Mouse (Mus musculus): ENCODE results near the gene Krt33a.

The Krt33a gene

DNA sequence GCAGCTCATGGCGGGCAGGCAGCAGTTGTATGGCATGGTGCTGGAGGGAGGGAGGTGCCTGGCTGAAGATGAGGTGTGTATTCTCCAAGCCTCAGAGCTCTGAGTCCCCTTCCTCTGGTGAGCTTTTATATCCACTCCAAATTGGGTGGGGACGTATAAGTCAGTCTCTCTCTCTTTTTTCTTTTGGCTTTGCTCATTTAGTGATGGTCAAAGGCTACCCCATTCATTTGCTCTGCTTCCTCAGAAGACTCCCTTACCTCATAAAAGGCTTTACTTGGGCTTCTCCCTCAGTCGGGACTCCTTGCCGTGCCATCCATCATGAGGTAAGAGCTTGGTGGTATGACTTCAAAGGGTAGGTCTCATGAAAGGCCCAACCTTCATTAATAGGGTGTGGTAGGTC is at the start of gene Krt33a:
Gene Krt33a, minus strand, starts transcription at position 101 of the 400 bp plus-strand sequence.
- DNase-seq (ENCODE audit: low spot score in 2 of 2): no peak

DNA sequence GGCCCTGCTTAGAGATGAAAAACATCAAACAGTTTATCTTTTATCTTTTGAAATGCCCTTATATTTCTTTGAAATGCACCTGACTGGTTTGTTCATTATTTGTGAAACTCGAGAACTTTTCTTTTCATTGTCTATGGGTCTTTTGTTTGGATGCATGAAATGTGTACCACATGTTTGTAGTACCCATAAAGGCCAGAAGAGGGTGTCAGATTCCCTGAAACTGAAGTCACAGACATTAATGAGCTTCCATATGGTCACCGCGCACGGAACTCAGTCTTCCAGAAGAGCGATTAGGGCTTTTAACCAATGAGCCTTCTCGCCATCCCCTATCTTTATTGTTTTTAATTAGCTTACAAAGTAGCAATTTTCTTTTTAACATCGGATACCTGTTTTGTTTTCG is 42.9 kb upstream of the Krt33a start:
- DNase-seq (ENCODE audit: low spot score in 2 of 2): no peak

DNA sequence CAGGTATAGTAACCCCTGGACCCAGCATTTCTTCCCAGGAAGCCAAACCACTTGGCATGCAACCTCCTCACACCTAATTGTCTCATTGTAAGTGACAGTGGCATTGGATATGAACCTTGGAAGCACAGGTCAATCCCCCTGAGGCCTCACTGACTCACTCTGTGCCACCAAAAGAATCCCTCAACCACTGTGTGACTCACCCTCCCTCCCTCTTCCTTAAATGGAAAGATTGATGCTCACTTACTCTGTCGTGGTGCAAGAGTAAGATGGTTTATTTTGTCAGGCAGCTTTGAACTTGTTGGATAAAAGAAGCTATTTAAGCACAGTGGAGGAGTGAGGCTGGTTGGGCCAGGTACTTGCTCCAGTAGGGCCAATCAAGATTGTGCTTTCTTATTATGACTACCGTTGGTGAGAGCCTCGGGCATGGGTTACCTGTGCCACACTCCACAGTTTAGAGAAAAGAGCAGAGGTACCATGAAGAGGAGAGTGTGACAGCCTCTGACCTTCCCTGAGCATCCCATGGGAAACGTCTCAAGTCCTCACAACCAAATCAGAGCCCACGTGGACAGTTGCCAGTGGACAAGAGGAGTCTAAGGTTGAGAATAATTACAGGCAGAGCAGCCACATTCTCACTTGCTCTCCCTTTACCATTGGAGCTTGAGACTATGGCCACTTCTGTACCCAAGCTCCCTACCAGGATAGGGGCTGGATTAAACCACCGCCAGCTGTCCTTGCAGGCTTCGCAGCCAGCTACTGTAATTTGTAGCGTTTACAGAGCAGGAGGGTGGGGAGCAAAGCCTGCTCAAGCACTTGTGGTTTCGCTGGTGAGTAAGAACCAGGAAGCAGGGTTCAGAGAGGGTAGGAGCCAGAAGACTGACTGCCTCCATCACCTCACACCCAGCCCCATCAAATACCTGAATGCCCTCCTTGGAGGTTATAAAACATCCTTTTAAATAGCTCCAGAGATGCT is 40.0 kb upstream of the Krt33a start:
- DNase-seq (ENCODE audit: low spot score in 2 of 2): no peak

DNA sequence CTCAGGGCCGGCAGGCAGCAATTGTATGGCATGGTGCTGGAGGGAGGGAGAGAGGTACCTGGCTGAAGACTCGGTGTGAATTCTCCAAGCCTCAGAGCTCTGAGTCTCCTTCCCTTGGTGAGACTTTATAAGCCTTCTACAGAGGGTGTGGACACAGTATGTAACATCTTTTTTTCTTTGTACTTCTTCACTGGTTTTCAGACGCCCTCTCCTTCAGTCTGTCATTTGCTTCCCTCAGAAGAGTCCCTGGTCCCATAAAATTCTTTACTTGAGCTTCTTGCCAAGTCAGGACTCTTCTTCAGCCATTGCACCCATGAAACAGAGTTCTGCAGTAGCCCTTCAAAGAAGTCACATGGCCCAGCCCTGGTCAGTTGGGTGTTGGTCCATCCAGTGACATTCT is 34.4 kb upstream of the Krt33a start, which contains the start of gene Krt31:
Gene Krt31, minus strand, starts transcription at position 101 of the 400 bp plus-strand sequence.
- no peak for DNase-seq (ENCODE audit: low spot score in 2 of 2)

DNA sequence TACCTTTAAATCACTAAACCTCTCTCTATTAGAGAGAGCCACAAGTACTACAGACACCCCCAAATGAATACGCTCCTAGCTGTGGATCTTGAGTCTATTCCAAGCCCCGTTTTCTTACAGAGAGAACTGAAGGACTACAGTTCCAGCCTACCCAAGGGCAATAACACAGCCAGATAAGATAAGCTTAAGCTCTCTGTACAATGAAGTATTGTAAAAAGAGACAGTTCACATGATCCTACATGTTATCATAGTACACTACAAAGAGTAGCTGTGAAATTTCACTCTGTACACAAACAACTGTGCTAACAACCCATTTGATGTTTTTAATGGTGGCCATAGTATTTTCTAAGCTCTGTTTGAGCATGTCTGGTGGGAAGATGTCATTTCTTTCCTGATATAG is 31.2 kb upstream of the Krt33a start:
- DNase-seq (ENCODE audit: low spot score in 2 of 2): no peak

DNA sequence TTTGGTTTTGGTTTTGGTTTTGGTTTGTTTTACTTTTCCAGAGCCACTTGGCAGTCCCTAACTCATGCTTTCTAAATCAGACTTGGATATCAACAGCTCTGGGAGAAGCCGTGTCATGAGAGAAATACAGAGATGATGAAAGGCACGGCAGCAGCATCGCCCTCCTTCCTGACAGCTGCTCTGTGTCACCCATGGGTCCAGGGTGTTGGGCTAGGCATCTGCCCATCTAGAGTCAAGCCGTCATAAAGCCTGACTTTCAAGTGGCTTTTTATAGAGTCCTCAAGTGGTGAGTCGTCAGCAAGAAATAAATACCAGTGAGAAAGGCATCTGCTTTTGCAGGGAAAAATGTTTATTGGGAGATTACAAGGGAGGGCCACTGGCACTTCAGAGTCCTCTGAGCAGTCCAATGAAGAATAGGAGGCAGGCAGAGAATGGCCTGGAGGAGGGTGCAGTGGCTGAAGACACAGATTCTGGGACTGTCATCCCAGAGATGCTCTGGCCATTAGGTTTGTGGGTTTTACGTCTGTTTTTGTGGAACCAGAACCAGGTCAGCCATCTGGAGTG is 30.4 kb upstream of the Krt33a start:
- DNase-seq (ENCODE audit: low spot score in 2 of 2): no peak

DNA sequence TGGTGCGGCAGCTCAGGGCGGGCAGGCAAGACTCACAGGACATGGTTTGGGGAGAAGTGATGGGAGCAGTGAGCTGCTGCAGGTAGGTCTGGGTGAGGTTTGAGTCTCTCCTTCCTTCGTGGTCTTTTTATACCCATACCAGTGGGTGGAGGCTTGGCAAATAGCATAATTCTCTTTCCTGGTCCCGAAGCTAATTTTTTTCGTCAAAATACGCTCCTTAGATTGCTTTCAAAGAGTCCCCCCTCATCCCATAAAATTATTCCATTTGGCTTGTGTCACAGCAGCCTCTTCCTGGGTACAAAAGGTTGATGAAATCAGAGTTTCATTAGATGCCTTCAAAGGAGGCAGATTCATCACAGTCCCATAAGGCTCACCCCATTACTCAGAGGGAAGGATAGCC is 25.4 kb upstream of the Krt33a start, which contains the start of gene Krt34:
Gene Krt34, minus strand, starts transcription at position 101 of the 400 bp plus-strand sequence.
- no peak for DNase-seq (ENCODE audit: low spot score in 2 of 2)

DNA sequence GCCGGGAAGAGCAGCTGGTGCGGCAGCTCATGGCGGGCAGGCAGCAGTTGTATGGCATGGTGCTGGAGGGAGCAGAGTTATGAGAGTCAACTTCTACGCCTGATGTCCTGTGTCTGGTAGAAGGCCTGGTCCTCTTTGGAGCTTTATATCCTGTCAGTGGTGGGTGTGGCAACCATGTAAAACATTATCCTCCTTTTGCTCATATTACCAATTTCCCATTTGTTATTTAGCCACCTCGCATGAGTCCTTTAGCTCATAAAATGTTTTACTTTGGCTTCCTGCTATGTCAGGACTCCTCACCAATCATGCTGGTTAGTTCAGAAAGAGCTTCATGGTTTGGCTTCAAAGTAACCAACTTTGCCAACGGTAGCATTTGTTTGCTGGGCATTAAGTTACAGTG is 13.8 kb upstream of the Krt33a start, which contains the start of gene Krt33b:
Gene Krt33b, minus strand, starts transcription at position 101 of the 400 bp plus-strand sequence.
- DNase-seq (ENCODE audit: low spot score in 2 of 2): no peak

DNA sequence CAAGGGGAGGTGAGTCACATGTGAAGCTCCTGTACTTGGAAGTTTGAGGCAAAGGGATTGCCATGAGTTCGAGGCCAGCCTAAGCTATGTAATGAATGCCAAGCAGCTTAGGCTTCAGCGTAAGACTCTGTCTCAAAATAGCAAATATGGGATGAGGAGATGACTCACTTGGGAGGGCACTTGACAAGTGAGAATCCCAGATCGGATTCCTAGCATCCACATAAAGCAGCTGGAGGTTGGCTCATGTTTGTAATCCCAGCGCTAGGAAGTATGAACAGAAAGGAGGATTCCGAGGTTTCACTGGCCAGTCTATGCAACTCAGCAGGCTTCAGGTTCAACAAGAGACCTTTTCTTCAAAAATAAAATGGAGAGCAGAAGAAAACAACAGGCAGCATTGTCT is 5.4 kb upstream of the Krt33a start:
- no peak for DNase-seq (ENCODE audit: low spot score in 2 of 2)

DNA sequence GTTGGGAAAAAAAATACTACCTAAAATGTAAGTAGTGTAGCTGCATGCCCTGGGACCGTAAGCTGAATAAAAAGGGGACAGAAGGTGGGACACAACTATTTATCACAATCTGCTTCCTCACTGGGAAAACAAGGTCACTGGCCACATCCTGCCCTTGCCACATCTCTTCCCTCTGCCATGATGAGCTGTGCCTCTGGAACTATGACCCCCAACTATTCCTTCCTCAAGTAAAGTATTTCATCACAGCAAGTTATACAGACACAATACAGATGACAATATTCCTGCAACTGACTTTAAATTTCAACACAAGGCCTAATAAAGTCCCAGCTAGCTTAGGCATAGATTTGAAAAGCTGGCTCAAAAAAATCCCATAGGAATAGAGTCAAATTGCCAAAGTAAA is 3.5 kb upstream of the Krt33a start:
- no peak for DNase-seq (ENCODE audit: low spot score in 2 of 2)

DNA sequence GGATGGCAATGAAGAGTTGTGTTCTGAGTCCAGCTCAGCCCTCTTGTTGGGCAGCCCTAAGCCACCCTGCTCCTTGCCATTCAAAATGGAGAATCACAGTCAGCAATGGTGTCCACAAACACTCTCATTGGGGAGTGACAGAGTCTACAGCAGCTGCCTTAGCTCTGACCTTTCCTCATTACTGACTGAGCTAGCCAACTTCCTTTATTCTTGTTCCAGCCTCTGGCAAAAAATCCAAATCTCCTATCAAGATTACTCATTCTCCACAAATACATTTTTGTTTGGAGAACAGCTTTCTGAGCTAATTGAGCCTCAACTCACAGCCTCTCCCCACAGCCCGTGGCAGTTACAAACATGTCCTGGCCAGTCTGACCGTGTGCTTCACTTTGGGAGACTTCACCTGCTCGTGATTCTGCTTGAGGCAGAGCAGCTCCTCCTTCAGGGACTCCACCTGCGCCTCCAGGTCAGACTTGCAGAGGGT is 2.3 kb downstream of the Krt33a start:
- no peak for DNase-seq (ENCODE audit: low spot score in 2 of 2)

DNA sequence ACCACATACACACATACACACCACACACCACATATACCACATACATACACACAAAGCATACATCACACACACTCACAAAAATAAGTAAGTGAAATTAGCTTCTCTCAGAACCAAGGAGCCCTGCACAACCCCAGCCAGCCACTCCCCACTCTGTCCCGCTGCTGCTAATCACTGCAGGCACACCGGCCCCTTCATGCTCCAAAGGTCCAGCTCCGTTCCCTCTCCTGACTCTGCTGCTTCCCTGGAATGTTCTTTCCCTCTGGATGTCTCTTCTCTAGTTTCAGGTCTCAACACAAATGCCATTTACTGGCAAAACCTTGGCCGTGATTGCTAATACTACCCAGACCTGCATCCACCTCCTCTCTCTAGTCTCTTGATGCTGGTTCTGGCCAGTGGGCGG is 5.3 kb downstream of the Krt33a start:
- DNase-seq (ENCODE audit: low spot score in 2 of 2): no peak

DNA sequence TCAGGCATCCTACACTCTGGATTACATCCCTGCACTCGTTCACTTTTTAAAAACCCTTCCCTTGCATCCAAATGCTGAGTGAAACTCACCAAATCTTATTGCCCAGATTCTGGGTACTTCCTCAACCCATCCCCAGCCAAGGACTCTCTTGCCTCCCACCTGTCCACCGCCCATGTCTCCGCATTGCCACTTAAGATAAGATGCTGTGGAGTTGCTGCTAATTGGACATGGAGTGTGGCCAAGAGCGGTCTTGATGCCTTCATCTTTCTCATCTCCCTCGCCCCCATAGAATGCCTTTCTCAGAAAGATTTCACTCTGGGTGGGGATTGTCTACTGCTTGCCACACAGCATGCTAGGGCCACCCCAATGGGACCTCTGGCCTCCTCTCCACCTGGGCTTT is 7.7 kb downstream of the Krt33a start:
- no peak for DNase-seq (ENCODE audit: low spot score in 2 of 2)

DNA sequence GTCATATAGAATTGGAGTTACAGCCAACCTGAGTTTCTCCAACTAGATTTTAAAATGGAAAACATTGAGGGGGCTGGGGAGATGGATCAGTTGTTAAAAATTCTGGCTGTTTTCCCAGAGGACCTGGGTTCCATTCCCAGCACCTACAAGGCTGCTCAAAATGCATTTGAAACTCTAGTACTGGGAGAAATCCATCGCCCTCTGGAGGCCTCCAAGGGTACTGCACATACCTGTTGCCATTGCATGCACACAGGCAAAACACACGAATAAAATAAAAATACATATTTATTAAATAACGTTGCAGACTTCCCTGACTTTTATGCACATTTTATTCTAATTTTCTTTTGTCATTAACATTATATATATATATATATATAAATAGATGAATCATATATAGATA is 9.4 kb downstream of the Krt33a start:
- DNase-seq (ENCODE audit: low spot score in 2 of 2): no peak

DNA sequence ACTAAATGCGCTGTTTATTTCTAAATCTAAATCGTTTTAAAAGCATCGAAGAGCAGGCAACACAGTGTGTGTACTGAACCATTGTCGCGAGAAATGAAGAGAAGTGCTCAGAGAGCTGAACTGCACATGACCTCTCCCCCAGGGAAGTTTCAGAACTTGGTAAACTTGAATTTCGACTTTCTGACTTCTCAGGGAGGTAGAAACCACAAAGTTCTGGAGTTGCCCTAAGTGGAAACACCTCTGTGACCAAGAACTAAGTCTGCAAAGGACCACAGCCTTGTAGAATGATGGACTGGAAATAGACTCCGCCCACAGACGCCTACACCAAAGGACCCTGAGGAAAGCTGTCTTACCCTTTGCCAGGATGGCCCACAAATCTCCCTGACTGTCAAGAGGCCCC is 10.1 kb downstream of the Krt33a start:
- DNase-seq (ENCODE audit: low spot score in 2 of 2): no peak

DNA sequence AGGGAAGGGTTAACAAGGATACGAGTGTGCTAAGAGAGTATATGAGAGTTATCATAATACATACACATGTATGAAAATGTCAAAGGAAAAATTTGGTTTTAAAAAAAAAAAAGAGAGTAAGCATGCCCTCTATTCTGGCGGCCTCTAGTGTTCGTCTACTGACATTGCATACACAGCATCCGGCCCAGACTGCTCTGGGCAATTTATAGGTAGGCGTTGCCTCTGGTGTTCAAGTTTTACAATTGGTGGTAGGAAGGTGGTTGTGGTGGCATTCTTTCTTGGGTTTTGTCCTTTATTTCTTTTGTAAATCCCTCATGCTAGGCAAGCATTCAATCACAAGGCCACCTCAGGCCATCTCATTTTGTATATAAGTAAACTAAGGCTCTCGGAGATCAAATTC is 11.2 kb downstream of the Krt33a start:
- DNase-seq (ENCODE audit: low spot score in 2 of 2): peak; percentile 36 to 40

DNA sequence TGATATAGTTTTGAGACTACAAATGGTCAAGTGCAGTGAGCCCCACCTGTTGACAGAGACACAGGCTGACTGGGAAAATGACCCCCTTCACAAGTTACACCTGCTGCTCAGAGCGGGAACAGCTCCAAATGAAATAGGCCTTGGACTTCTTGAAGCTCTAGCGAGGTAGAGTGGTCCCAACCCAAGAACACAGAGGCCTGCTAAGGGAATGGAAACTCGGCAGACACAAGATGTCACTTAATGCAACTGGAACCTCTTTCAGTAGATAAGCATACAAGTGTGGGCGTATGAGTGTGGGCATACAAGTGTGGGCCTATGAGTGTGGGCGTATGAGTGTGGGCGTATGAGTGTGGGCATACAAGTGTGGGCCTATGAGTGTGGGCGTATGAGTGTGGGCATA is 16.9 kb downstream of the Krt33a start:
- DNase-seq (ENCODE audit: low spot score in 2 of 2): no peak

DNA sequence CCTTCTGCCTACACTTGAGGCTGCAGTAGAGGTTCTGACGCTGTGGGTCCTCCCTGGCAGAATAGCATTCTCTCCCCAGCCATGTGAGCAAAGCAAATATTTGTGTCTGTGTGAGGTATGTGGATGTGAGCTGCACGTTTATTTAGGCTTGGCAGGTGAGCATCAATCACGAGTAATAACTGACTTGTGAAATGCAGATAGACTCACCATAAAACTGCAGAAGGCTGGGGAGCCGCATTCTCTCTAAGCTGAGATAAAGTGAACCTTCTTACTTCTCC is 21.7 kb downstream of the Krt33a start:
- no peak for DNase-seq (ENCODE audit: low spot score in 2 of 2)

DNA sequence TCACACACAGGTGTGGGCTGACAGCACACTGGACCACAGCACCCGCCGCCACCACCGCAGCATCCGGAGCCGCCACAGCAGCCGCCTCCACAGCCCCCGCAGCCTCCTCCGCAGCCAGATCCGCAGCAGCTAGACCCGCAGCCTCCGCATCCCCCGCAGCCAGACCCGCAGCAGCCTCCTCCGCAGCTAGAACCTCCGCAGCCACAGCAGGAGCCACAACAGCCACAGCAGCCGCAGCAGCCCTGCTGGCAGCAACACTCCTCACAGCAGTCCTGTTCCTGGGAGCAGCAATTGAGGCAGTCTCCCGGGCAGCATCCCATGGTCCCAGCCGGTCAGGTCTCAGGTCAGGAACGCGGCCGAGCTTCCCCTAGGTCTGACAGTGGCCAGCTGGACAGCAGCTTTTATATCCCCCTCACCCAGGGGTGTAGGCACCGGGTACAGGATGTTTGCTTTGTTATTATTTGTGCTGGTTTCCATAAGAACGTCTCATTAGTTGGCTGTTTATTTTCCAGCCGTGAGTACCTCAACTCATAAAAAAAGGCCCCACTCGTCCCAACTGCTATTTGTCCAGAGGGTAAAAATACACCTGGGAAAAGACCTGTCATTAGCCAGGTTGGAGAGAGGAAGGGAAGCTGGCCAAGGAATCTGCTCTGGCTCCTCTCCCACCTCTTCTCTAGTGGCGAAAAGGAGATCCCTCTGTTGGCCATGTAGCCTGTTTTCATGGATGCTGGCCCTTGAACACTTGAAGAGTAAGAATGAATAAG is 22.2 kb downstream of the Krt33a start, which contains the start of gene Krtap17-1:
Gene Krtap17-1, minus strand, starts transcription at position 375 of the 764 bp plus-strand sequence.
- DNase-seq (ENCODE audit: low spot score in 2 of 2): no peak

DNA sequence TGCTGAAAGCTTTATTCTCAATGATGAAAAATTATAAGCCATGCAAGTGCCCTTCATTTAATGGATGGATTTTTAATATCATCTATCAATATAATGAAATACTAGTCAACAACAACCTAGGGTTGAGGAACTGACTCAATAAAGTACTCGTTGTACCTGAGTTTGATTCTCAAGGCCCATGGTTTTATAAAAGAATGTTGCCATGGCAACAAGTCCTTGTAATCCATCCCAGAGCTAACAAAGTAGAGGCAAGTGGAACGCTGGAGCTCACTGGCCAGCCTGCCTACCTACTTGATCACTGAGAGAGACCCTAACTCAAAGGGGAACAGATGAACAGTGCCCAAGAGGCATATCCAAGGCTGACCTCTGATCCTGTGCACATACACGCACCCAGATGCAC is 25.4 kb downstream of the Krt33a start:
- DNase-seq (ENCODE audit: low spot score in 2 of 2): no peak

DNA sequence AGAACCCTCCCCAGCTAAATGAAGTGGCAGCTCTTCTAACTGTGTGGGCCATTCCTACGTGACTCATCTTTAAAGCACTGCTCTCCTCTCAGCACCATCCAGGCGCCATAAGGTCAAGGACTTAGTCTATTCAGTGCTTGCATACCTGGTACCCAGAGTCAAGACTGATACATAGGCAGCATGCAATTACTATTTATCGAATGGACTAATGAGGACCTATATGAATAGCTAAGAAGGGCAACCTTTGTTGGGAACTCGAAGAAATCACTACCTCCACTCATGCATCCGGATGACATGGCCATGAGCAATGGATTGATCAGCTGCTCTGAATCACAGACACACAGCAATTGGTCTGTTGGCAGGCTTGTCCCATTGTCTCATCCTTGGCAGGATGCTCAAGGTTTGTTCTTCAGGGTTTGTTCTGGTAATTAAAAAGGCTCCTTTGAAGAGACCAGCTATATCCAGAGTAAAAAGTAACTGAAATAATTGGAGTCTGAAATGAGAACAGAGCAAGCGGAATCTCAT is 26.1 kb downstream of the Krt33a start:
- DNase-seq (ENCODE audit: low spot score in 2 of 2): no peak

DNA sequence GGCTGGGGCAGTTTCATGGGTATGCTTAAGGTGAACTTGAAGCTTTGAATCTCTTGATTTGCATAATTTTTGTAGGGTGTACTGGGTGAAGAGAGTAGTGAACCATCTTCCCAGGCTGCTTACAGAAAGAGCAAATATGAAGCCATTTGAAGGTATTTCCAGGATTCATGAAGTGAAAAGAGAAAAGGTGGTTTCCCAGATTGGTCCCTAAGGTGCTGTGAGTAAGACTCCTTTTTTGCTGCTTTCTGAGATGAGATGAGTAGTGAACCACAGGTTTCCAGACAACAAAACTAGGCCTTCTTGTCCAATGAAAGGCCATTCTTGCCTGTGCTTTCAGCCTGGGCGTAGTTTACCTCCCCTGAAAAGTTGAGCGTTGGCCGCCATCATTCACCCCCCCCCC is 27.5 kb downstream of the Krt33a start:
- DNase-seq (ENCODE audit: low spot score in 2 of 2): no peak
